Mouse (Mus musculus): ENCODE data around the gene Mtmr4. TPM values are rescaled to one million over a fixed set of nuclear protein-coding genes. Genes with fewer than 3 reads are reported as not detected.

The Mtmr4 gene
- total RNA-seq, 4 experiments from 2014 or later: 75.1 to 105 (median 86.8) TPM

- no peak for DNase-seq (ENCODE audit: low spot score in 2 of 2)
These were observed 23.6 kb downstream of the Mtmr4 start for GRCm38 (mm10) chr11:87615551-87615950.

DNA sequence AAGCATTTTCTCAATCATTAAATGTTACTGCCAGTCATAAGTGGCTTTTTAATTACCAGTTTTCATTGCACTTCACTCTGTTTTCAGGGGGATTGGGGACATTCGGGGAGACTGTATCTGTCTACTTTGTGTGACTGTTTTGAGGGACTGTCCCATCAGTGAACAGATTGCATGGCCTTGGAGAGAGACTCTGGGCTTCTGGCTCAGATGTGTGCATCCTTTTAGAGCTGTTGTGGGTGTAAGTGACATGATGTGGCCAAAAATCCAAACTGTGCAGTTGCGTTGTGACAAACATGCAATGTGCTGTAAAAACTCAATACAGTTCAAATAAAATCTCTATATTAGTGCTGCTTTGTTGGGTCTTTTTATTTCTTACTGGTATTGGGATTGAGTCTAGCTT, 24.0 kb downstream of the Mtmr4 start:
- no peak for DNase-seq (ENCODE audit: low spot score in 2 of 2)

DNA sequence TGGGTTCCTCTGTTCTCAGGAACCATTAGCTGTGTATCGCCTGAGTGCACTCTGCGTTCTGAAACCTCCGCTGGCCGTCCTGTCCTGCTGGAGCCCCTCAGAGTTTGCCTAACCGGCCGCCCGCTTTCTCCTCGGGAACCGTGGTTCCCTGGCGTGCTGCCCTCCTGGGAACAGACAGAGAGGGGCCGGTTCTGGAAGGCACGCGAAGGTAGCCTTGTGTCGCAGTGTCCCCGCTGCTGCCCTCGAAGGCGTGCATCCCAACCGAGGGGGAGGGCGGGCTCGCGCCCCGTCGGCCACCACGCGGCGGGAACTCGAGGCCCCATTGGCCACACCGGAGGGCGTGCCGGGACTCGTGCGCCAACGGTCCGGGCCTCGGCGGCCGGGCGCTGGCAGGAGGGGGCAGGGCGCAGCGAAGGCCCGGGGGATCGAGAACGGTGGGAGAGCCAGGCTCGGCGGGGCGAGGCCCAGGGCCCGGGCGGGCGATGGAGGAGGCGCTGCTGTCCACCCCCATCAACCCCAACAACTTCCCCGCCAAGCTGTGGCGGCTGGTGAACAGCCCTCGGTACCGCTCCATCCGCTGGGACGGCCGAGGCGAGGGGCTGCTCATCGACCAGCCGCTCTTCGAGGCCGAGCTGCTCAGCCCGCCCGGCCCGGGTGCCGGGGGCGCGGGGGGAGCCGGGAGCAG, 25.0 kb downstream of the Mtmr4 start, which contains the start of gene Hsf5:
Hsf5 (plus strand) TSS at position 375 of the 685 bp plus-strand sequence.
- DNase-seq (ENCODE audit: low spot score in 2 of 2): no peak

- no peak for DNase-seq (ENCODE audit: low spot score in 2 of 2)
These were observed 25.6 kb downstream of the Mtmr4 start for GRCm38 (mm10) chr11:87617606-87618005.

GRCm38 (mm10) chr11:87623160-87623559, 31.2 kb downstream of the Mtmr4 start:
- DNase-seq (ENCODE audit: low spot score in 2 of 2): no peak

GRCm38 (mm10) chr11:87629859-87630258, 37.9 kb downstream of the Mtmr4 start:
- DNase-seq (ENCODE audit: low spot score in 2 of 2): no peak

- DNase-seq (ENCODE audit: low spot score in 2 of 2): no peak
These were observed 46.8 kb downstream of the Mtmr4 start for GRCm38 (mm10) chr11:87638793-87639192.

DNA sequence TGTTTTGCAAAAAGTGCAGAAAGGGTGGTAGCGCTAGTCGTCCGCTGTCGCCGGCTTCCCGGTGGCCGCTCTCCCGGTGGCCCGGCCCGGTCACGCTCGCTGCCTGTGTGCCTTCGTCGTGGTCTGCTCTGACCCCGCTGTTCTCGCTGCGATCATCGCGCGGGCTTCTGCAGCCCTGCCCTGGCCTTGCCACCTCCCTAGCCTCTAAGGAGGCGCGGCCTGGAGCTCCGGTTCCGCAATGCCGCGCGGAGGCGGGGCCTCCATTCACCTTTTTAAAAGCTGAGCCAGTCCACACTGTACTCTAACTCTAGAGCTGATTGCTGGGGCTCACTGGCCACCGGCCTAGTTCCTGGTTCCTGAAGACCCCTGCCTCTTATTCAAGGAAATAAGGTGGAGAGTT, 47.2 kb downstream of the Mtmr4 start:
- DNase-seq (ENCODE audit: low spot score in 2 of 2): no peak

GRCm38 (mm10) chr11:87642865-87643264, 50.9 kb downstream of the Mtmr4 start:
- no peak for DNase-seq (ENCODE audit: low spot score in 2 of 2)

DNA sequence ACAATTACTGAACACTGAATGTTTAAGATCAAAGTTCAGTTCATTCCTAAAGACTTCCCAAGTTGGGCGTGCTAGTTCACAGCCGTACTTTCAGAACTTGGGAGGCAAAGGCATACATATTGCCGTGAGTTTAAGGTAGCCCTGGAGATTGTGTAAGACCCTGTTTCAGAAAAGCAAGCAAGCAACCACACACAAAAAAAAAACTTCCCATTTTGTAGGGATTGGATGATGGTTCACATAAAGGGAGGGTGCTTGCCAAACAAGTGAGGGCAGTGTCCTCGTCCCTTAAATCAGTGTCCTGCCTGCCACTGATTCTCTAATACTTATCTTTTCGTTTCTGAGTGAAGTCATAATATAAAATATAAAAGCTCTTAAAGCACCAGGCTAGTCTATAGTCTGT, 62.7 kb downstream of the Mtmr4 start:
- no peak for DNase-seq (ENCODE audit: low spot score in 2 of 2)

GRCm38 (mm10) chr11:87659216-87659615, 67.3 kb downstream of the Mtmr4 start:
- no peak for DNase-seq (ENCODE audit: low spot score in 2 of 2)

DNA sequence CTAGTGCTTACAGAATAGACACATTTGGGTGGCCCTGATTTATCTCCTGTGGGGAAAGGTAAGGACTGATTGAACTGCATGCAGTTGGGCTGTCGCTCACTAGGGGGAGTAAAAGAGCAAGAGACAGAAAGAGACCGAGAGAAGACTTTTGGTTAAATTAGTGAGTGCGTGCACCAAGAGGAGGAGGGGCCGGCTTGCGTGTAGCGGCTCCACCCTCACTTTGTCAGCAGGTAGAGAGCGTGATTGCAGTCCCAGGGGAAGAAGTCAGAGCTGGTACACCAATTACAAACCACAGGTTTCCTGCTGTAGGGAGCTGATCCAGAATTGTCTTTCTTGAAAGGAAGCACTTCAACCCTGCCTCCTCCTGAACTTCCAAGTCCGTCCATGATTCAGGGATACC, 70.4 kb downstream of the Mtmr4 start, which contains the start of gene Rnf43:
Rnf43 (plus strand) TSS at position 316 of the 400 bp plus-strand sequence.
- peak; percentile 75 to 84 for DNase-seq (ENCODE audit: low spot score in 2 of 2)

DNA sequence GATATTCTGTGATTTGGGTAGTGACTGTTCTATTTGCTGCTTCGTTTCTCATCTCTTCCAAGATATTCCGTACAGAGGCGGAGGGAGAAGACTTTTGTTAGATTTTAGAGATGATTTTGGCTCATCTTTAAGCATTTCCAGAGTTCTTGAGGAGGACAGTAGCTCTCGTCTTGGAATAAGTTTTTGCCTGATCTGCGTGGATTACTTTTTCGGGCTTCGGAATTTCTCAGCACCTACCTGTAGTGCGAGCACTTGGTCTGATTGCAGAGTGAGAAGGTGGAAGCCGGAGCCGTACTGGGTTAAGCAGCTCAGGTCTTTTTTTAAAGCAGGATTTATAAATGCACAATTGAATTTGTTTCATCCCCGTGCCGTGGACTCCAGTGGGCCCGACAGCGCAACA, 70.9 kb downstream of the Mtmr4 start:
- no peak for DNase-seq (ENCODE audit: low spot score in 2 of 2)

DNA sequence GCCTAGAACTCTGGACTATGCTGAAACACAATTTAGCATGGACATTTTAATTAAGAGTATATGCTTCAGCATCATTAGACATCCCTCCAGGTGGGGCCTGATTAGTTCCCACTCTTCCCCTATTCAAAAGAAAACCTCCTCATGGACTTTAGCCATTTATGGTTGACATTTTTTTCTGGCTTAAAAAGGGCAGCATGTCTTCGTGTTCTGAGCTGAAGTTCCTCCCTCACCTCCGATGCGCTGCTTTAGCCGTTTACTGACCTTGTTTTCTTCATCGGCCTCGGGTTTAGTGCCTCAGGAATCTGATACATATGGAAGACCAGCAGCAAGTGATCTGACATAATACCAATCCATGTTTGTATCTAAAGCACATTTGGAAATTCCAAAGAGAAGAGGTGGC, 72.0 kb downstream of the Mtmr4 start:
- no peak for DNase-seq (ENCODE audit: low spot score in 2 of 2)

DNA sequence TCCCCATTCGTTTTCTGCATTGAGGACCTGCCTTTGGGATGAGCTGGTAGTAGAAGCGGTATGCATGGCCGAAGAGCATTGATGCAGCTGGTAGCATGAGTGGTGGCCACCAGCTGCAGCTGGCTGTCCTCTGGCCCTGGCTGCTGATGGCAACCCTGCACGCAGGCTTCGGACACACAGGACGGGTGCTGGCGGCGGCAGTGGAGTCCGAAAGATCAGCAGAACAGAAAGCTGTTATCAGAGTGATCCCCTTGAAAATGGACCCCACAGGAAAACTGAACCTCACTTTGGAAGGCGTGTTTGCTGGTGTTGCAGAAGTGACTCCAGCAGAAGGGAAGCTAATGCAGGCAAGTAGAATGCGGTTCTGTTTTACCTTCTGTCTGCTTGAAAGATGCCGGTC, 72.6 kb downstream of the Mtmr4 start:
- DNase-seq (ENCODE audit: low spot score in 2 of 2): no peak

DNA sequence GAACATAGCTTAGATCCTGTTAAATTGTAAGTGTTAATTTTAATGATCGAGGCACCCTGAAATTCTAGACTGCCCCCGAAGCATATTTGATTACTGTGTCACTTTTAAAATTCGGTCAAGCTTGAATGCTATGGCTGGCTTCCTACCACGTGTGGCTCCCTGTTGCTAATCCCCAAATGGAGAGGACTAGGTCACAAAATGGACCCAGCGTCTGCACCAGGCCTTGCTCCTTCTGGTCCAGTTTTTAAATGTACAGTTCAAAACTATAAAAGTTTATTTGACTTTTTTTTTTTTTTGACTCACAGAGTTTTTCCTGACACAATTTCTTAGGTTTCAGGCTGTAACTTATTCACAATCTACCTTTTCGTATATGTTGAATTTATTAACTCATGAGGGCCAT, 73.3 kb downstream of the Mtmr4 start:
- no peak for DNase-seq (ENCODE audit: low spot score in 2 of 2)

GRCm38 (mm10) chr11:87665658-87666057, 73.7 kb downstream of the Mtmr4 start:
- DNase-seq (ENCODE audit: low spot score in 2 of 2): no peak

Other genes starting within 250 kb of the Mtmr4 start
- 100 to 1,000 TPM; 211 to 248 (median 227) TPM for gene Ppm1e, start 233.1 kb upstream of the Mtmr4 start, total RNA-seq (2022)
- gene Rad51c, start 187.2 kb upstream of the Mtmr4 start, total RNA-seq (2022): 1 to 10 TPM; 3.0 to 6.7 (median 3.6) TPM
- 1 to 10 TPM in 1 of 4 experiments, under 1 TPM in 3; 0.08 to 1.2 (median 0.53) TPM for gene Tex14, start 187.1 kb upstream of the Mtmr4 start, total RNA-seq (2022)
- gene Gm11492, start 25.5 kb upstream of the Mtmr4 start, total RNA-seq (2022): not detected
- 100 to 1,000 TPM; 174 to 201 (median 193) TPM for gene Sept4, start 23.3 kb upstream of the Mtmr4 start, total RNA-seq (2022)
- under 1 TPM; 0.45 to 0.77 (median 0.57) TPM for gene Hsf5, start 25.0 kb downstream of the Mtmr4 start, total RNA-seq (2022)
- 1 to 10 TPM; 2.5 to 5.7 (median 3.6) TPM for gene Rnf43, start 70.6 kb downstream of the Mtmr4 start, total RNA-seq (2022)
- 10 to 100 TPM; 61.3 to 76.3 (median 69.6) TPM for gene Supt4a, start 145.4 kb downstream of the Mtmr4 start, total RNA-seq (2022)
- 100 to 1,000 TPM; 145 to 183 (median 166) TPM for gene Tspoap1, start 168.4 kb downstream of the Mtmr4 start, total RNA-seq (2022)
- under 1 TPM in 1 of 4 experiments, not detected in 3; 0.79 TPM for gene Mpo, start 201.4 kb downstream of the Mtmr4 start, total RNA-seq (2022)
- 1 to 10 TPM in 1 of 4 experiments, under 1 TPM in 3; 0.20 to 1.0 (median 0.30) TPM for gene Lpo, start 236.1 kb downstream of the Mtmr4 start, total RNA-seq (2022)